Mouse (Mus musculus) liver, embryonic 13.5 days (tissue): ENCODE results near the gene Hmgb1. TPM values are rescaled to one million over a fixed set of nuclear protein-coding genes. Genes with fewer than 3 reads are reported as not detected.

Experiments
- ATAC-seq: fragments of 200-750 bp; cut with Nextera tagmentation; 2 replicates; pipeline ENCODE4 v1.8.0; 2017; ENCODE audit warnings: low read depth, mild to moderate bottlenecking, moderate number of reproducible peaks, moderate library complexity
- DNase-seq: peaks from one replicate; pipeline ENCODE4 v3.0.0; 2022
- H3K27ac ChIP-seq: fragments of 300-500 bp; sonication (generic); 2 replicates; pipeline ENCODE4 v1.5.1; 2015; ENCODE audit warnings: moderate library complexity, mild to moderate bottlenecking, inconsistent platforms
- H3K27me3 ChIP-seq: fragments of 300-500 bp; sonication (generic); 2 replicates; pipeline ENCODE4 v1.6.1; 2015; ENCODE audit warnings: mild to moderate bottlenecking, inconsistent platforms
- H3K36me3 ChIP-seq: fragments of 300-500 bp; sonication (generic); 2 replicates; pipeline ENCODE4 v1.6.1; 2015; ENCODE audit warnings: mild to moderate bottlenecking, inconsistent platforms
- H3K4me1 ChIP-seq: fragments of 300-500 bp; sonication (generic); replicated peaks from 2 replicates; pipeline ENCODE4 v1.6.1; 2015; ENCODE audit warnings: inconsistent platforms
- H3K4me2 ChIP-seq: fragments of 300-500 bp; sonication (generic); 2 replicates; pipeline ENCODE4 v1.6.1; 2015; ENCODE audit warnings: inconsistent platforms, mild to moderate bottlenecking, moderate library complexity
- H3K4me3 ChIP-seq: fragments of 300-500 bp; sonication (generic); replicated peaks from 2 replicates; pipeline ENCODE4 v1.5.1; 2015; ENCODE audit warnings: mild to moderate bottlenecking, inconsistent platforms
- H3K9ac ChIP-seq: fragments of 300-500 bp; sonication (generic); 2 replicates; pipeline ENCODE4 v1.6.1; 2015; ENCODE audit warnings: mild to moderate bottlenecking, inconsistent platforms
- H3K9me3 ChIP-seq: fragments of 300-500 bp; sonication (generic); replicated peaks from 2 replicates; pipeline ENCODE4 v1.6.1; 2016; ENCODE audit warnings: inconsistent platforms
- whole genome bisulfite sequencing: fragments of 180-500 bp; shearing (Covaris S2); methylation state at CpG from one replicate; pipeline ENCODE4 v1.1.7; 2015; ENCODE audit not compliant: insufficient replicate concordance; 5-methylcytosine and 5-hydroxymethylcytosine counted together
- polyA plus RNA-seq: library from polyadenylated mRNA; unstranded; fragments of >200 nt; fragmentation: Nextera tagmentation; extraction: Ambion mirVana; gene quantifications from 2 replicates; pipeline ENCODE4 v1.2.1, GENCODE M21; 2015

Hmgb1 gene
- polyA plus RNA-seq, 1 experiment from 2014 or later = 678 TPM

DNA sequence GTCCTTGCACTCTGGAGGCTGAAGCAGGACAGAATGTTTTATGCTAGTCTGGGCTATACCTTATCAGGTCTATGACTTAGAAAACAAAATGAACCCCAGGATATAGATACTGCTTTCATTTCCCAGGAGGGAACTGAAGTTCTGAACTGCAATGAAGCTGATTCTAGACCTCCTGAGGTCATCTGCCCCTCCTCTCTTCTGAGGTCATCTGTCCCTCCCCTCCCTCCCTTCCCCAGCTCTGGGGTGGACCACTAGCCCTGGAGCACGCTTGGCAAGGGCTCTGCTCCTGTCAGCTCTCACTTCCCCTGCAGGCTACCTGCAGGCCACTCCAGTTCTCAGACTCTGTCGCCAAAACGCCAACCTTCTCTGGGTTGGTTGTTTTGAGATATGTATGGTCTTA lies 84.2 kb downstream of the Hmgb1 start:
- no peaks in the 10 kb centered on the region for H3K36me3 ChIP-seq
- H3K27me3 ChIP-seq = no peaks in the 10 kb centered on the region
- peaks cover 14% of the 10 kb centered on the region for H3K4me1 ChIP-seq
- no peak for DNase-seq
- H3K9ac ChIP-seq = no peak overlapping the region
- no peak overlapping the region for H3K27ac ChIP-seq
- H3K4me3 ChIP-seq = no peak overlapping the region
- WGBS = 57% methylated on average over 3 of the region's 3 CpGs
- peaks cover 6% of the 10 kb centered on the region; the same call in 1 of the 2 replicates for H3K9me3 ChIP-seq
- no peak for ATAC-seq
- no peak overlapping the region for H3K4me2 ChIP-seq

DNA sequence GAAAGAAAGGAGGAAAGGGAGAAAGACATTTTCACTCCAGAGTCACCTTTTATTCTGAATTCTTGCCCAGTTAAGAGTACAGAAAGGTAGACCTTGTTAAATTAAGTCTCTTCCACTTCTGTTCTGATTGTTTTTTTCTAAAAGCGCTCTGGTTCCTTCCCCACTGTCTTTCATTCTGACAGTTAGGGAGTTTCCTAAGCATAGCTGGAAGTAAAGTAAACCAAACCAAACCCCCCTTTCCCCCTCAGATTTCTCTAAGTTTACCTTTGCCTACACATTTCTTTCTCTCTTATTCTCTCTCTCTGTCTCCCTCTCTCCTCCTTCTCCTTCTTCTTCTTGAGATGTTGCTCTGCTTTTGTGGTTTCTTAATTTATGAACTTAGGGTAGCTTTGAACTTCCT lies 85.3 kb downstream of the Hmgb1 start:
- Histone ChIP-seq H3K9ac (no peak overlapping the region), H3K36me3 (no peaks in the 10 kb centered on the region), H3K4me3 (no peak overlapping the region), H3K4me1 (peaks cover 19% of the 10 kb centered on the region), H3K4me2 (no peak overlapping the region), H3K27ac (no peak overlapping the region), H3K9me3 (peaks cover 6% of the 10 kb centered on the region; the same call in 1 of the 2 replicates), H3K27me3 (no peaks in the 10 kb centered on the region)
- ATAC-seq (no peak), DNase-seq (no peak)
- WGBS = 63% methylated on average over 1 of the region's 1 CpGs

DNA sequence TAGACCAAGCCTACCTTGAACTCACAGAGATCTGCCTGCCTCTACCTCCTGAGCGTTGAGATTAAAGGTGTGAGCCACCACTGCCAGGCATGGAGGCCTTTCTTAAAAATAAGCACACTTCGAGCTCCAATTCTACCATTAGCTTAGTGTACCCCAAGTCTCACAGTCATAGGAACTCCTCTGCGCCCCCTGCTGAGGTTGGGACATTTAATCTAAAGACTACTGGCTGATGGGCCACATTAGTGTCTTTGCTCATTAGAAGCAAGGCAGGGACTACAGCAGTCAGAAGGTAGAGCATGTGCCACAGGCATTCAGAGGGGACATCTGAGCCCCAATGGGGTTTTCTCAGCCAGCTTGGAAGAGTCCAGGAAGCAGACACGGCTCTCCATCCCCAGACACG lies 86.4 kb downstream of the Hmgb1 start:
- H3K36me3 ChIP-seq = no peaks in the 10 kb centered on the region
- H3K27ac ChIP-seq = no peak overlapping the region
- DNase-seq = no peak
- H3K9me3 ChIP-seq = peaks cover 6% of the 10 kb centered on the region; the same call in 1 of the 2 replicates
- ATAC-seq = no peak
- no peak overlapping the region for H3K4me3 ChIP-seq
- WGBS = 65% methylated on average over 5 of the region's 5 CpGs
- H3K4me1 ChIP-seq = peaks cover 19% of the 10 kb centered on the region
- H3K9ac ChIP-seq = no peak overlapping the region
- no peaks in the 10 kb centered on the region for H3K27me3 ChIP-seq
- no peak overlapping the region for H3K4me2 ChIP-seq

DNA sequence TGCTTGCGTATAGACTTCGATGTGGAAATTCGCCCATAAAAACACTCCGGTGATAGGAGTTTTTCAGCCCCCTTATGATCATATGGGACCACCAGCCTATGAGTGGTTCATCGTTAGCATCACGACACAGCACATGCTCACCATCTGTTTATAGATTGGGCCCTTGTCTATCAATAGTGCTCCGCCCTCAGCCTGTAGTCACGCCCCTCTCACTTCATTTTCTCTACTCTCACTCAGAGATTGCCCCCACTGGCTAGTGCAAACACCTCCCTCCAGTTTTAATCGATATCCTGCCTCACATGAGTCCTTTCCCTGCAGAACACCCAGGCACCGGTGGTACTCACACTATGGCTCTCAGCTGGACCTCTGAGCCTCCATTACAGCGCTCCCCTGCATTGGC lies 88.0 kb downstream of the Hmgb1 start:
- Histone ChIP-seq H3K4me1 (peaks cover 19% of the 10 kb centered on the region), H3K9ac (no peak overlapping the region), H3K27ac (no peak overlapping the region), H3K36me3 (no peaks in the 10 kb centered on the region), H3K9me3 (no peaks in the 10 kb centered on the region), H3K4me3 (no peak overlapping the region), H3K27me3 (no peaks in the 10 kb centered on the region), H3K4me2 (peak overlapping the region; percentile 32; the same call in 1 of the 2 replicates)
- DNase-seq = no peak
- WGBS = 44% methylated on average over 11 of the region's 11 CpGs
- peak; percentile 58; the same call in 1 of the 2 replicates for ATAC-seq

DNA sequence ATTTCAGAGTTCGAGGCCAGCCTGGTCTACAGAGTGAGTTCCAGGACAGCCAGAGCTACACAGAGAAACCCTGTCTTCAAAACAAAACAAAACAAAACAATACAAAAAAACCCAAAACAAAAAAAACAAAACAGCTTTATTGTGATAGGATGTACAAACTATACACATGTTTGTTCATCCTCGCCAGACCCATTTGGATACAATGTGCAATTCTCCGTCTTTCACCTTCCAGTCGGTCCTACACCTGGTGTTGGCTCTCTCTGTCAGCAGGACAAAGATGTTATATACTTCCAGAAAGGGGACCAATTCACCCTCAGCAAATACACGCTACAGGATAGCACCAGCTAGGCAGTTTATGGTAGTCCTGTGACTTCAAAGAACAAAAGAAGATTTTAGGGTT lies 91.4 kb downstream of the Hmgb1 start:
- no peak for ATAC-seq

DNA sequence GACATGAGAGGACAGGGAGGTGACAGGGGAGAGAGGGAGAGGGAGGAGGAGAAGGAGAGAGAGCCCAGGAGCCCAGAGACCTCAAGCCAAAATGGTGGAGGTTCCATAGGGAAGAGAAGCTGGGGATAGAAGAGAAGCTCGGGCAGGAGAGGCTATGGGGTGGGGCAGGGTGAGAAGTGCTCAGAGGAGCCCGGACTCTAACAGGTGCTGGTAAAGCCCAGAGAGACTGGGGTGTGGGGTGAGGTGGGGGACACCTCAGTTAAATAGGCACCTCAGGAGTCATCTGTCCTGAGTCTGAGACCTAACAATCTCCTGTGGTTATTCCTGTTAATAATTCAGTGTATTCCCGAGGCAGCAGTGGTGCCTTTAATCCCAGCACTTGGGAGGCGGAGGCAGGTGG lies 91.8 kb downstream of the Hmgb1 start:
- no peak overlapping the region for H3K27ac ChIP-seq
- H3K4me2 ChIP-seq = no peak overlapping the region
- no peak overlapping the region for H3K9ac ChIP-seq
- ATAC-seq (no peak), DNase-seq (no peak)
- no peaks in the 10 kb centered on the region for H3K36me3 ChIP-seq
- peaks cover 25% of the 10 kb centered on the region for H3K4me1 ChIP-seq
- WGBS = 65% methylated on average over 4 of the region's 4 CpGs
- no peaks in the 10 kb centered on the region for H3K27me3 ChIP-seq
- no peak overlapping the region for H3K4me3 ChIP-seq
- no peaks in the 10 kb centered on the region for H3K9me3 ChIP-seq

More for the DNA sequence above, 91.4 kb downstream of the Hmgb1 start:
- Histone ChIP-seq H3K4me1 (peaks cover 22% of the 10 kb centered on the region), H3K27me3 (no peaks in the 10 kb centered on the region), H3K9me3 (no peaks in the 10 kb centered on the region), H3K4me2 (no peak overlapping the region), H3K27ac (no peak overlapping the region), H3K4me3 (no peak overlapping the region), H3K36me3 (no peaks in the 10 kb centered on the region), H3K9ac (no peak overlapping the region)
- no peak for DNase-seq
- WGBS = 72% methylated on average over 5 of the region's 5 CpGs

DNA sequence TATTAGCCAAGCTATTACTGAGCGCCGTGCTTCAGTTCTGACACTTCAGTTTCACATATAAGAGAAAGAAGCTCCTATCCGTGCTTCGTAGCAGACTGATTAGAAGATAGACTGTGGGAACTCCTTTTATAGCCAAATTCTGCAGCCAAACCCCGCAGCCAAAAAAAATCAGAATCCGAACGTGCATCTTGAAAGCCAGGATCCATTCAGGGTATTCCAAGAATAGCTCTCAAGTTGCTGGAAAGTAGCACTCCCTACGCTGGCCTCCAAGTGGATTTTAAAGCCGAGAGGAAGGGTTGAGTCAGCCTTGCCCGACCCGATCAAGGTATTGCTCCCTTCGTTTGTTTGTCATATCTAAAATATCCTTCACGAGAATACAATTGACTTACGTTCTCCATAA lies 93.0 kb downstream of the Hmgb1 start:
- no peaks in the 10 kb centered on the region for H3K36me3 ChIP-seq
- H3K4me1 ChIP-seq = peaks cover 33% of the 10 kb centered on the region
- H3K9ac ChIP-seq = no peak overlapping the region
- H3K27me3 ChIP-seq = no peaks in the 10 kb centered on the region
- H3K9me3 ChIP-seq = no peaks in the 10 kb centered on the region
- DNase-seq (no peak), ATAC-seq (no peak)
- H3K27ac ChIP-seq = no peak overlapping the region
- no peak overlapping the region for H3K4me2 ChIP-seq
- 80% methylated on average over 14 of the region's 14 CpGs for WGBS
- no peak overlapping the region for H3K4me3 ChIP-seq

DNA sequence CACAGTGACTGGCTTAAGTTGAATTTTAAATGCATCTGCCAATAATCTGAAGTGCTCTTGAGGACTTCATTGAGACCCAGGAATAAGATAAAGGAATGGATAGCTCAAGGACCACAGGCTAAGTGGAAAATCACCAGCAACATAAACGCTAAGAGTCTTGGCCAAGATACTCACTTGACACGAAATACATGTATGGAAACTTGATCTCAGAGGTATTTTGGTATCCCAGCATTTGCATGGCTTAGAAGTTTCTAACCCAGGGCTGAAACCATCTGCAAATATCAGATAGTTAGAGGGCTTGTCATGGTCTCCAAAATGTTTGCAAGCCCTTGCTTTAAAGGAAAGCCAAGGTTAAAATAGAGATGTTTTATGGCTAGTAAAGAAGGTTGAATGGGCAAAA lies 94.4 kb downstream of the Hmgb1 start:
- 65% methylated on average over 2 of the region's 2 CpGs for WGBS

DNA sequence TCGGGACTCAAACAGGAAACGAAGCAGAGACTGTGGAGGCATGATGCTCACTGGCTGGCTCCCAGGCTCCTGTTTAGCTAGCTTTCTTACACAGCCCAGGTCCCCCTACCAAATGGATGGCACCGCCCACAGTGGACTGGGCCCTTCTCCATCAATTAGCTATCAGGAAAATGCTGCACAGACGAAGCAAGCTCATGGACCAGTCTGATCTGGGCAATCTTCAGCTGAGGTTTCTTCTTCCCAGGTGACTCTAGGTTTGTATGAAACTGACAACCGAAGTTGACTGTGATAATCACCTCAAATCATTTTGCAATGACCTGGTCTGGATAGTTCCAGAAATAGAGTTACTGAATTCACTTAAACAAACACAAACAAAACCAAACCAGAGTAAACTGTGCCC lies 94.8 kb downstream of the Hmgb1 start:
- H3K36me3 ChIP-seq = no peaks in the 10 kb centered on the region
- no peaks in the 10 kb centered on the region for H3K9me3 ChIP-seq
- H3K4me3 ChIP-seq = no peak overlapping the region
- H3K27me3 ChIP-seq = no peaks in the 10 kb centered on the region
- ATAC-seq (no peak), DNase-seq (no peak)
- no peak overlapping the region for H3K4me2 ChIP-seq
- no peak overlapping the region for H3K27ac ChIP-seq
- 68% methylated on average over 5 of the region's 5 CpGs for WGBS
- H3K9ac ChIP-seq = no peak overlapping the region
- peaks cover 26% of the 10 kb centered on the region for H3K4me1 ChIP-seq

More for the DNA sequence above, 94.4 kb downstream of the Hmgb1 start:
- Histone ChIP-seq H3K4me1 (peaks cover 29% of the 10 kb centered on the region), H3K27me3 (no peaks in the 10 kb centered on the region), H3K9me3 (no peaks in the 10 kb centered on the region), H3K27ac (no peak overlapping the region), H3K4me3 (no peak overlapping the region), H3K4me2 (no peak overlapping the region), H3K36me3 (no peaks in the 10 kb centered on the region), H3K9ac (no peak overlapping the region)
- no peak for ATAC-seq
- DNase-seq = no peak

DNA sequence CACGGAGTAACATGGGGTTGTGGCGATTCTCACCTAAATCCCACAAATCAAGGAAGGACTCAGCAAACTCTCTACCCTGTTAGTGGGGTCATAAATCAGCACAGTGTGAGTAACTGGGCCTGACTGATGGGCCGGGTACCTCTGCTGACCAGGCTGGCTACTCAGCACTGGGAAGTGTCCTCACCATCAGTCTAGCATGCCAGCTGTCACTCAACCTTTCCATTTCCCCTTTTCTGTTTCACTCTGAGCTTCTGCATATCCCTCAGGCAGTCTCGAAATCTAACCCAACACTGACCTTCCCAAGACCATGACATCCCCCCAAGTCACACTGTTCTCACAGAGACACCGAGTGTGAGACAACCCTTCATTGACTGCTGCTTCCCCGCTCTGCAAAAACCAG lies 95.4 kb downstream of the Hmgb1 start:
- no peak overlapping the region for H3K27ac ChIP-seq
- H3K9ac ChIP-seq = no peak overlapping the region
- H3K27me3 ChIP-seq = no peaks in the 10 kb centered on the region
- no peak for ATAC-seq
- H3K4me2 ChIP-seq = no peak overlapping the region
- no peaks in the 10 kb centered on the region for H3K9me3 ChIP-seq
- DNase-seq = no peak
- H3K4me1 ChIP-seq = peaks cover 26% of the 10 kb centered on the region
- H3K4me3 ChIP-seq = no peak overlapping the region
- WGBS = 50% methylated on average over 6 of the region's 6 CpGs
- no peaks in the 10 kb centered on the region for H3K36me3 ChIP-seq

DNA sequence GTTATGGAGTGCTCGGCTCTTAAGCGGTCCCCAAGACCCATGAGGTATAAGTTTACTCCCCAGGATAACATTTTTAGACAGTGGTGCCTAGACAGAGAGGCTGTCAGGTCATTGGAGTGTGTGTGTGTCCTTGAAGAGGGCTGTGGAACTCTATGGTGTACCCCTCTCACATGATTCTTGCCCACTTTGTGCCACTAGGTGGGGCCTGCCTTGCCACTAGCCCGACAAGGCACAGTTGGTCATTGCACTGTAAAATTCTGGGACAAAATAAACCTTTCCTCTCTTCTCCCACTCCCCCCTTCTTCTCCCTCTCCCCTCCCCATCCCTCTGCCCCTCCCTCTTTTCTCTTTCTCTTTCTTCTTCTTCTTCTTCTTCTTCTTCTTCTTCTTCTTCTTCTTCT lies 96.1 kb downstream of the Hmgb1 start:
- H3K27me3 ChIP-seq = no peaks in the 10 kb centered on the region
- H3K4me2 ChIP-seq = no peak overlapping the region
- no peak overlapping the region for H3K4me3 ChIP-seq
- H3K9ac ChIP-seq = no peak overlapping the region
- ATAC-seq (no peak), DNase-seq (no peak)
- no peak overlapping the region for H3K27ac ChIP-seq
- no peaks in the 10 kb centered on the region for H3K9me3 ChIP-seq
- no peaks in the 10 kb centered on the region for H3K36me3 ChIP-seq
- peaks cover 26% of the 10 kb centered on the region for H3K4me1 ChIP-seq
- WGBS = 76% methylated on average over 3 of the region's 3 CpGs

DNA sequence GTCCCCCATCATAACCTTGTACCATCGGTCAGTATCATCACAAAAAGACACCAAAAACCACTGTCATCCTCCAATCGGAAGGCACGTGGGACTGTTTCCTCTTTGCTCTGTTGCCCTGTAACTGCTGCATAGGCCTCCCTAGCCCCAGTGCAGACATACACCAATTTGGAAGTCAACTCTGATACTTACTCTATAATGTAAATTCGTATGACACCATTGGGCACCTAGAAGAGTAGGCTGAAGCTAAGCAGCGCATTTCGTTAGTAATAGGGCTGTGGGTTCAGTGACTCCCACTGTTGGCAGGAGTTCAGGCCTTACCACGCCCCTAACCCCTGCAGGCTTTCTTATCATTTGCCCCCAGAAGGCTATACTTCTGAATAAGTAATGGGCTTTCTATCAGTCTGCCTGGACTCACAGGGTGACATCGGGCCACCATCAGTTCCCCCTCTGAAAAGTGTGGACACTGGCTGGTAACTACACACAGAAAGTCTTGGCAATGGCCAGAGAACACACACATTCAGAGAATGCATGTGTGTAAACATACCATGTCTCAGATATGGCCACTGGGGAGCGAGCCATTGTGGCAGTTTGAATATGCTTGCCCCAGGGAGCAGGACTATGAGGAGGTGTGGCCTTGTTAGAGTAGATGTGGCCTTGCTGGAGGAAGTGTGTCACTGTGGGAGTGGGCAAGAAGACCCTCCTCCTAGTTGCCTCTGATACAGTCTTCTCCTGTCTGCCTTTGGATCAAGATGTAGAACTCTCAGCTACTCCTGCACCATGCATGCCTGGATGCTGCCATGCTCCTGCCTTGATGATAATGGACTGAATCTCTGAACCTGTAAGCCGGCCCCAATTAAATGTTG lies 97.7 kb downstream of the Hmgb1 start:
- Histone ChIP-seq H3K36me3 (no peaks in the 10 kb centered on the region), H3K4me3 (no peak overlapping the region), H3K4me1 (peaks cover 26% of the 10 kb centered on the region), H3K4me2 (peak overlapping the region; percentile 43), H3K9ac (peak overlapping the region; percentile 39; the same call in 1 of the 2 replicates), H3K9me3 (no peaks in the 10 kb centered on the region), H3K27me3 (no peaks in the 10 kb centered on the region), H3K27ac (peak overlapping the region; percentile 55)
- peak; percentile 71 for DNase-seq
- 35% methylated on average over 10 of the region's 10 CpGs for WGBS
- peak; percentile 97 for ATAC-seq
